Mouse (Mus musculus) stomach, embryonic 14.5 days (tissue): ENCODE measurements around the gene March5. TPM values are rescaled to one million over a fixed set of nuclear protein-coding genes. Genes with fewer than 3 reads are reported as not detected.

Experiments
- ATAC-seq: fragments of 200-750 bp; cut with Nextera tagmentation; 2 replicates; pipeline ENCODE4 v1.8.0; 2017; ENCODE audit warnings: low read depth, moderate TSS enrichment; ENCODE audit not compliant: insufficient number of reproducible peaks, insufficient read depth, low FRiP score
- H3K27ac ChIP-seq: fragments of 300-500 bp; sonication (generic); 2 replicates; pipeline ENCODE4 v1.5.1; 2014; ENCODE audit warnings: mild to moderate bottlenecking, low read length, moderate library complexity, mixed read lengths
- H3K27me3 ChIP-seq: fragments of 300-500 bp; sonication (generic); 2 replicates; pipeline ENCODE4 v1.6.1; 2014; ENCODE audit warnings: low read length, control low read depth, mixed read lengths; ENCODE audit not compliant: control insufficient read depth, insufficient read depth
- H3K36me3 ChIP-seq: fragments of 300-500 bp; sonication (generic); 2 replicates; pipeline ENCODE4 v1.6.1; 2014; ENCODE audit warnings: mild to moderate bottlenecking, control low read depth, low read length, moderate library complexity, mixed read lengths; ENCODE audit not compliant: control insufficient read depth, insufficient read depth
- H3K4me1 ChIP-seq: fragments of 300-500 bp; sonication (generic); 2 replicates; pipeline ENCODE4 v1.6.1; 2014; ENCODE audit warnings: low read length, control low read depth, mixed read lengths; ENCODE audit not compliant: control insufficient read depth, insufficient read depth
- H3K4me2 ChIP-seq: fragments of 300-500 bp; sonication (generic); replicated peaks from 2 replicates; pipeline ENCODE4 v1.6.1; 2014; ENCODE audit warnings: low read depth, low read length, control low read depth
- H3K4me3 ChIP-seq: fragments of 300-500 bp; sonication (generic); 2 replicates; pipeline ENCODE4 v1.5.1; 2014; ENCODE audit warnings: low read depth, low read length, control low read depth
- H3K9ac ChIP-seq: fragments of 300-500 bp; sonication (generic); replicated peaks from 2 replicates; pipeline ENCODE4 v1.6.1; 2014; ENCODE audit warnings: low read depth, mild to moderate bottlenecking, control low read depth, low read length, moderate library complexity, mixed read lengths
- H3K9me3 ChIP-seq: fragments of 300-500 bp; sonication (generic); 2 replicates; pipeline ENCODE4 v1.6.1; 2016; ENCODE audit warnings: low read depth, low read length, control low read depth; ENCODE audit not compliant: control insufficient read depth
- WGBS: fragments of 180-500 bp; shearing (Covaris S2); extraction: QIAGEN DNeasy Blood & Tissue Kit; methylation state at CpG from one replicate; pipeline ENCODE4 v1.1.7; 2014; 5-methylcytosine and 5-hydroxymethylcytosine counted together
- polyA plus RNA-seq: library from polyadenylated mRNA; unstranded; fragments of >200 nt; fragmentation: Nextera tagmentation; extraction: Ambion mirVana; gene quantifications from 2 replicates; pipeline ENCODE4 v1.2.1, GENCODE M21; 2014

The March5 gene
- 91.4 and 97.8 TPM in 2 replicates for polyA plus RNA-seq

- peaks cover 17% of the 10 kb centered on the region for H3K36me3 ChIP-seq
- H3K9ac ChIP-seq, result peak within 1 kb of the TSS; percentile 93
- H3K9me3 ChIP-seq, result no peaks in the 10 kb centered on the region
- no peaks in the 10 kb centered on the region for H3K27me3 ChIP-seq
- peak within 1 kb of the TSS; percentile 99 for H3K4me3 ChIP-seq
- peak within 1 kb of the TSS; percentile 84 for H3K27ac ChIP-seq
- H3K4me1 ChIP-seq, result peaks cover 13% of the 10 kb centered on the region
- under 1% methylated on average over 83 of the region's 94 CpGs for WGBS
- peak within 1 kb of the TSS; percentile 93 for H3K4me2 ChIP-seq
- peak; percentile 97 for ATAC-seq
Measured at GRCm38 (mm10) chr19:37207303-37208175, at the start of gene March5. Gene March5 (plus strand): TSS chr19:37207543.

GRCm38 (mm10) chr19:37172096-37172495 is 35.2 kb upstream of the March5 start:
- Histone ChIP-seq H3K4me3 (no peak overlapping the region), H3K9ac (no peak overlapping the region), H3K9me3 (no peaks in the 10 kb centered on the region), H3K36me3 (no peaks in the 10 kb centered on the region), H3K27ac (no peak overlapping the region), H3K27me3 (peaks cover 13% of the 10 kb centered on the region; the same call in 1 of the 2 replicates), H3K4me2 (no peak overlapping the region), H3K4me1 (0 out of 2 replicates have a peak, but pooled peaks cover 8% of the 10 kb centered on the region)
- ATAC-seq, result no peak
- WGBS, result 52% methylated on average over 1 of the region's 1 CpGs

GRCm38 (mm10) chr19:37172566-37173130 is 34.7 kb upstream of the March5 start:
- Histone ChIP-seq H3K27me3 (peaks cover 13% of the 10 kb centered on the region; the same call in 1 of the 2 replicates), H3K4me1 (0 out of 2 replicates have a peak, but pooled peaks cover 8% of the 10 kb centered on the region), H3K27ac (no peak overlapping the region), H3K9me3 (no peaks in the 10 kb centered on the region), H3K4me3 (no peak overlapping the region), H3K9ac (no peak overlapping the region), H3K4me2 (no peak overlapping the region), H3K36me3 (no peaks in the 10 kb centered on the region)
- no peak for ATAC-seq
- 80% methylated on average over 11 of the region's 11 CpGs for WGBS

GRCm38 (mm10) chr19:37173331-37174115 is 33.8 kb upstream of the March5 start:
- Histone ChIP-seq H3K27ac (no peak overlapping the region), H3K4me1 (0 out of 2 replicates have a peak, but pooled peaks cover 8% of the 10 kb centered on the region), H3K4me2 (peak overlapping the region; percentile 99), H3K27me3 (peaks cover 13% of the 10 kb centered on the region; the same call in 1 of the 2 replicates), H3K4me3 (peak overlapping the region; percentile 61), H3K9ac (no peak overlapping the region), H3K9me3 (no peaks in the 10 kb centered on the region), H3K36me3 (no peaks in the 10 kb centered on the region)
- WGBS, result 27% methylated on average over 20 of the region's 20 CpGs
- ATAC-seq, result no peak

GRCm38 (mm10) chr19:37174116-37174715 is 33.1 kb upstream of the March5 start:
- Histone ChIP-seq H3K27me3 (peaks cover 13% of the 10 kb centered on the region; the same call in 1 of the 2 replicates), H3K4me1 (0 out of 2 replicates have a peak, but pooled peaks cover 8% of the 10 kb centered on the region), H3K4me3 (peak overlapping the region; percentile 61), H3K9ac (peak overlapping the region; percentile 21; the same call in 1 of the 2 replicates), H3K4me2 (peak overlapping the region; percentile 99), H3K36me3 (no peaks in the 10 kb centered on the region), H3K27ac (no peak overlapping the region), H3K9me3 (no peaks in the 10 kb centered on the region)
- WGBS, result under 1% methylated on average over 70 of the region's 70 CpGs
- ATAC-seq, result peak; percentile 54; the same call in 1 of the 2 replicates

GRCm38 (mm10) chr19:37174716-37175435 is 32.5 kb upstream of the March5 start:
- H3K27ac ChIP-seq, result peak overlapping the region; percentile 35; the same call in 1 of the 2 replicates
- under 1% methylated on average over 36 of the region's 36 CpGs for WGBS
- peak overlapping the region; percentile 99 for H3K4me2 ChIP-seq
- H3K9me3 ChIP-seq, result no peaks in the 10 kb centered on the region
- H3K27me3 ChIP-seq, result peaks cover 13% of the 10 kb centered on the region; the same call in 1 of the 2 replicates
- peak; percentile 82; the same call in 1 of the 2 replicates for ATAC-seq
- 0 out of 2 replicates have a peak, but pooled peaks cover 8% of the 10 kb centered on the region for H3K4me1 ChIP-seq
- H3K36me3 ChIP-seq, result no peaks in the 10 kb centered on the region
- peak overlapping the region; percentile 61 for H3K4me3 ChIP-seq
- H3K9ac ChIP-seq, result peak overlapping the region; percentile 21; the same call in 1 of the 2 replicates

- 2% methylated on average over 12 of the region's 12 CpGs for WGBS
Measured at GRCm38 (mm10) chr19:37175436-37175805, 31.9 kb upstream of the March5 start.

More at GRCm38 (mm10) chr19:37175436-37175805, 31.9 kb upstream of the March5 start:
- H3K27me3 ChIP-seq, result peaks cover 13% of the 10 kb centered on the region; the same call in 1 of the 2 replicates
- H3K9ac ChIP-seq, result no peak overlapping the region
- peak overlapping the region; percentile 99 for H3K4me2 ChIP-seq
- H3K4me3 ChIP-seq, result peak overlapping the region; percentile 61
- H3K4me1 ChIP-seq, result 0 out of 2 replicates have a peak, but pooled peaks cover 8% of the 10 kb centered on the region
- no peak overlapping the region for H3K27ac ChIP-seq
- ATAC-seq, result no peak
- H3K9me3 ChIP-seq, result no peaks in the 10 kb centered on the region
- H3K36me3 ChIP-seq, result no peaks in the 10 kb centered on the region
